Mouse (Mus musculus): ENCODE data around the gene Adamtsl1. TPM values are rescaled to one million over a fixed set of nuclear protein-coding genes. Genes with fewer than 3 reads are reported as not detected.

Gene Adamtsl1
- polyA plus RNA-seq, 1 experiment from 2014 or later, result 0.73 TPM

DNA sequence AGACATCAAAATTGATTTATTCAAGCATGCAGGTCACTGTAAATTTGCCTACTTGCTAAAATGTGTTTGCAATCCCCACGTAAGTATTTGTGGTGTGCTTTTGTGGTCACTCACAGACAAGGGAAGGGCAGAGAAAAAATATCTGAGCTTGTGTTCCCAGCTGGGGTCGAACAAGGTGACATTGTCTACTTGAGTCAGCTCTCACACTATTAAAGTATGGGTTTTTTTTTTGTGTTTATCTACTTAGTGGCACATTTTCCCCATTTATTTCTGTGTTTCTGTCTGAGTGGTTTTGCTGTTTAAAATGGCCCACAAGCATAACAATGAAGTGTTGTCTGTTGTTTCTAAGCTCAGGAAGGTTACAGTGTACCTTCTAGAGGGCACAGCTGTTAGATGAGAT is 612.7 kb downstream of the Adamtsl1 start:
- Histone ChIP-seq H3K9ac (no peak overlapping the region), H3K27ac (no peak overlapping the region), H3K4me1 (replicated peaks) (no peaks in the 10 kb centered on the region), H3K27me3 (no peaks in the 10 kb centered on the region), H3K9me3 (replicated peaks) (no peaks in the 10 kb centered on the region), H3K4me2 (no peak overlapping the region), H3K4me3 (replicated peaks) (no peak overlapping the region), H3K36me3 (no peaks in the 10 kb centered on the region)
- DNase-seq (no peak), ATAC-seq (ENCODE audit: low read depth) (no peak)
- 45% methylated on average over 2 of the region's 2 CpGs for WGBS (ENCODE audit: insufficient replicate concordance)

DNA sequence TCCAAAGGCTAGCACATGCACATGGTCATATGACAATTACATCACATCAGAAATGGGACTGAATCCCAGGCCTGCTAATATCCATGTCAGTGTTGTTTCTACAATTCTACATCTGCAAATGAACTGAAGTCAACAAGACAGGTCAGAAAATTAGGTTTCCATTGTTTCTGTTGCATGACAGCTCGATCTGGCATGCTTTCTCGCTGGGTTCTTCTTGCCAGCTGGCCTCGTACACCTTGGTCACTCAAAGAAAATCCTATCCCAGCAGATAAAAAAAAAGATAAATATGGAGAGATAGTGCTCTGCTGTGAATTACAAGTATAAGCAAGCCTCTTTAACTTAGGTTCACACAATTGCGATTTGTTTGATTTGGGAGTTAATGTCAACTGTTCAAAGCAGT is 644.6 kb downstream of the Adamtsl1 start:
- ATAC-seq (ENCODE audit: low read depth), result no peak
- 61% methylated on average over 4 of the region's 4 CpGs for WGBS (ENCODE audit: insufficient replicate concordance)
- no peaks in the 10 kb centered on the region for H3K27me3 ChIP-seq
- no peak overlapping the region for H3K9ac ChIP-seq
- DNase-seq, result no peak
- no peak overlapping the region for H3K4me2 ChIP-seq
- no peak overlapping the region for H3K27ac ChIP-seq
- H3K9me3 ChIP-seq (replicated peaks), result no peaks in the 10 kb centered on the region
- H3K4me3 ChIP-seq (replicated peaks), result no peak overlapping the region
- H3K4me1 ChIP-seq (replicated peaks), result no peaks in the 10 kb centered on the region
- no peaks in the 10 kb centered on the region for H3K36me3 ChIP-seq

DNA sequence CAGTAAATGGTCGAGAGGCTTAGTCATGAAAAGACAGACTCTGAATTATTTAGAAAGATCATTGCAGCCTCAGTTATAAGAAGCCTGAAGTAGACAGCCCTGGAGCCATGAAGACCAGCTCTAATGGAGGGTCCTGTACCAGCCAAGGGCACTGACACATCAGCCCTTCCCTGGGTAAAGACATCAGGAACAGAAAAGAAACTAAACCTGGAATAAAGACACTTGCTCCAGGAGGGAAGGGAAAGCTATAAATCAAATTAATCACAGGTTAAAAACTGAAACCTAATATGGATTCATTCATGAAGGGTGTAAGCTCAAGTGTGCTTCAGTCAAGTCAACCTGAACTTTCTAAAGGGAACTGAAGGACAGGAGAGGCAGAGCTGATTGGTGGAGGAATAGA is 645.4 kb downstream of the Adamtsl1 start:
- Histone ChIP-seq H3K9me3 (replicated peaks) (no peaks in the 10 kb centered on the region), H3K36me3 (no peaks in the 10 kb centered on the region), H3K9ac (no peak overlapping the region), H3K4me2 (no peak overlapping the region), H3K4me1 (replicated peaks) (no peaks in the 10 kb centered on the region), H3K4me3 (replicated peaks) (no peak overlapping the region), H3K27ac (no peak overlapping the region), H3K27me3 (no peaks in the 10 kb centered on the region)
- no peak for ATAC-seq (ENCODE audit: low read depth)
- 31% methylated on average over 1 of the region's 1 CpGs for WGBS (ENCODE audit: insufficient replicate concordance)
- DNase-seq, result no peak

- H3K4me2 ChIP-seq, result no peak overlapping the region
- ATAC-seq (ENCODE audit: low read depth) (no peak), DNase-seq (no peak)
- H3K4me1 ChIP-seq (replicated peaks), result no peaks in the 10 kb centered on the region
- H3K9ac ChIP-seq, result no peak overlapping the region
- H3K4me3 ChIP-seq (replicated peaks), result no peak overlapping the region
- no peaks in the 10 kb centered on the region for H3K36me3 ChIP-seq
- H3K27me3 ChIP-seq, result no peaks in the 10 kb centered on the region
- 74% methylated on average over 10 of the region's 10 CpGs for WGBS (ENCODE audit: insufficient replicate concordance)
- no peak overlapping the region for H3K27ac ChIP-seq
- no peaks in the 10 kb centered on the region for H3K9me3 ChIP-seq (replicated peaks)
These were observed 656.8 kb downstream of the Adamtsl1 start for GRCm38 (mm10) chr4:86170763-86171162.

GRCm38 (mm10) chr4:86171461-86171860 is 657.5 kb downstream of the Adamtsl1 start:
- Histone ChIP-seq H3K9ac (no peak overlapping the region), H3K4me2 (no peak overlapping the region), H3K4me1 (replicated peaks) (no peaks in the 10 kb centered on the region), H3K36me3 (no peaks in the 10 kb centered on the region), H3K27me3 (no peaks in the 10 kb centered on the region), H3K4me3 (replicated peaks) (no peak overlapping the region), H3K27ac (no peak overlapping the region), H3K9me3 (replicated peaks) (no peaks in the 10 kb centered on the region)
- DNase-seq (no peak), ATAC-seq (ENCODE audit: low read depth) (no peak)
- WGBS (ENCODE audit: insufficient replicate concordance), result 69% methylated on average over 5 of the region's 5 CpGs

DNA sequence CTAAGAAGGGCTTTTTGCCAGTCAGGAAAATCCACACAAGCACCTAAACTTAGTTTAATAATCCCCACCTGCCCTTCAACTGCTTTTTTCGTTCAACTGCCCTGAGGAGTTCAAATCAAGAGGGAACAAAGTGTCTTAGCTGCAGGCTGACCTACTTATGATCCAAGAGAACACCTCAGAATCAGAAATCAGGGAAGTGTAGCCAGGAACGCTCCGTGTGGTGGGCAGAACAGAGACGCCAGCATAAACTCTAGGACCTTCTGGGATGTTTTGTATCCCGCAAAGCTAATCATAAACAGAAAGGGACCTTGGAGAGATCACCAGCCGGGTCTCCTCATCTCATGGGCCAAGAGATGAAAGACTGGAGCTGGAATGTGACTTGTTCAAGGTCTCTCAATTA is 663.5 kb downstream of the Adamtsl1 start:
- H3K4me3 ChIP-seq (replicated peaks), result no peak overlapping the region
- H3K27ac ChIP-seq, result no peak overlapping the region
- no peak overlapping the region for H3K4me2 ChIP-seq
- H3K36me3 ChIP-seq, result no peaks in the 10 kb centered on the region
- WGBS (ENCODE audit: insufficient replicate concordance), result 68% methylated on average over 6 of the region's 6 CpGs
- H3K9ac ChIP-seq, result no peak overlapping the region
- H3K4me1 ChIP-seq (replicated peaks), result no peaks in the 10 kb centered on the region
- ATAC-seq (ENCODE audit: low read depth) (no peak), DNase-seq (no peak)
- H3K9me3 ChIP-seq (replicated peaks), result no peaks in the 10 kb centered on the region
- no peaks in the 10 kb centered on the region for H3K27me3 ChIP-seq

- H3K27ac ChIP-seq, result no peak overlapping the region
- no peaks in the 10 kb centered on the region for H3K4me1 ChIP-seq (replicated peaks)
- no peaks in the 10 kb centered on the region for H3K9me3 ChIP-seq (replicated peaks)
- 78% methylated on average over 14 of the region's 14 CpGs for WGBS (ENCODE audit: insufficient replicate concordance)
- H3K27me3 ChIP-seq, result no peaks in the 10 kb centered on the region
- no peak overlapping the region for H3K9ac ChIP-seq
- no peak for ATAC-seq (ENCODE audit: low read depth)
- DNase-seq, result no peak
- H3K4me2 ChIP-seq, result no peak overlapping the region
- H3K4me3 ChIP-seq (replicated peaks), result no peak overlapping the region
- no peaks in the 10 kb centered on the region for H3K36me3 ChIP-seq
These were observed 664.1 kb downstream of the Adamtsl1 start for GRCm38 (mm10) chr4:86178116-86178515.

GRCm38 (mm10) chr4:86183701-86184173 is 669.8 kb downstream of the Adamtsl1 start:
- Histone ChIP-seq H3K27me3 (no peaks in the 10 kb centered on the region), H3K9ac (no peak overlapping the region), H3K4me1 (replicated peaks) (no peaks in the 10 kb centered on the region), H3K27ac (no peak overlapping the region), H3K4me2 (no peak overlapping the region), H3K9me3 (replicated peaks) (no peaks in the 10 kb centered on the region), H3K4me3 (replicated peaks) (no peak overlapping the region), H3K36me3 (no peaks in the 10 kb centered on the region)
- ATAC-seq (ENCODE audit: low read depth) (no peak), DNase-seq (no peak)
- 35% methylated on average over 1 of the region's 1 CpGs for WGBS (ENCODE audit: insufficient replicate concordance)

GRCm38 (mm10) chr4:86189853-86190252 is 675.9 kb downstream of the Adamtsl1 start:
- no peak for DNase-seq
- no peaks in the 10 kb centered on the region for H3K9me3 ChIP-seq (replicated peaks)
- H3K4me2 ChIP-seq, result no peak overlapping the region
- no peak overlapping the region for H3K4me3 ChIP-seq (replicated peaks)
- no peak overlapping the region for H3K9ac ChIP-seq
- no peaks in the 10 kb centered on the region for H3K27me3 ChIP-seq
- no peak overlapping the region for H3K27ac ChIP-seq
- 59% methylated on average over 2 of the region's 2 CpGs for WGBS (ENCODE audit: insufficient replicate concordance)
- no peak for ATAC-seq (ENCODE audit: low read depth)
- no peaks in the 10 kb centered on the region for H3K4me1 ChIP-seq (replicated peaks)
- H3K36me3 ChIP-seq, result no peaks in the 10 kb centered on the region

DNA sequence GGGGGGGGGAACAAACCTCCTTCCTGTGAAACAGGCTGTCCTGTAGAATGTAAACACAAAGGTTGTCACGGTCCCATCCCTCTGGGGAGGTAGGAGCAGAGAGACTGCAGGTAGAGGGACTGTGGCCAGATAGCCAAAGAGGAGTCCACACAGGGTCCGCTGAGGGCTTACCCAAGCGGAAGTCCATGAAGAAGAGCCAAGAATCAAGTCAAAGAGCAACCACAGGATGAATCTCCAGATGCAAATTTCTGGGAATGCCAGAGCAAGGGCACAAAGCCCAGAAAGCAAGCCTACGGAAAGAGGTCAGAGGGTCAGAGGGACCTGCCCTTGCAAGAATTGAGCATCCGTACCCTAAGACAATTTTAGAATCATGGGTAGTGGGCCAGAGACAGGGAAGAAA is 677.2 kb downstream of the Adamtsl1 start:
- ATAC-seq (ENCODE audit: low read depth) (no peak), DNase-seq (no peak)
- Histone ChIP-seq H3K4me3 (replicated peaks) (no peak overlapping the region), H3K36me3 (no peaks in the 10 kb centered on the region), H3K4me1 (replicated peaks) (no peaks in the 10 kb centered on the region), H3K27ac (no peak overlapping the region), H3K27me3 (no peaks in the 10 kb centered on the region), H3K9ac (no peak overlapping the region), H3K4me2 (no peak overlapping the region), H3K9me3 (replicated peaks) (no peaks in the 10 kb centered on the region)
- 67% methylated on average over 5 of the region's 5 CpGs for WGBS (ENCODE audit: insufficient replicate concordance)

DNA sequence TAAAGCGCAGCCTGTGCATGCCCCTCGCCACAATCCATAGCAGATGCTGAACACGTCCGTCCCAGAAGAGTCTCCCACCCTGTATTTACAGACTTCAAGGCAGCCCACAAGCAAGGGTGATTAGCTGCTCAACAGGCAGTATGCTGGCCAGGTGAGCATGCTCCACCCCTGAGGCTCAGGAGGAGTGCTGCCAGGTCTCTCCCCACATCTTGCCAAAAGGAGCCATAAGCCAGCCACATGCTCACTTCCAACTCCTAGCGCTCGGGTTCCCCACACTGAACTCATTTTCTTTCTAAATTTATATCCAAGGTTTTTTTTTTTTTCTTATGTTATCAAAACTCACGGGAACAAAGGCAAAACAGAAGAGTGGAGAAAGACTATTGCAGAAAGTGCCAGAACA is 687.8 kb downstream of the Adamtsl1 start:
- H3K4me2 ChIP-seq, result no peak overlapping the region
- no peak overlapping the region for H3K4me3 ChIP-seq (replicated peaks)
- ATAC-seq (ENCODE audit: low read depth) (no peak), DNase-seq (no peak)
- no peak overlapping the region for H3K9ac ChIP-seq
- no peaks in the 10 kb centered on the region for H3K4me1 ChIP-seq (replicated peaks)
- no peak overlapping the region for H3K27ac ChIP-seq
- 69% methylated on average over 7 of the region's 7 CpGs for WGBS (ENCODE audit: insufficient replicate concordance)
- no peaks in the 10 kb centered on the region for H3K36me3 ChIP-seq
- H3K9me3 ChIP-seq (replicated peaks), result no peaks in the 10 kb centered on the region
- H3K27me3 ChIP-seq, result no peaks in the 10 kb centered on the region

DNA sequence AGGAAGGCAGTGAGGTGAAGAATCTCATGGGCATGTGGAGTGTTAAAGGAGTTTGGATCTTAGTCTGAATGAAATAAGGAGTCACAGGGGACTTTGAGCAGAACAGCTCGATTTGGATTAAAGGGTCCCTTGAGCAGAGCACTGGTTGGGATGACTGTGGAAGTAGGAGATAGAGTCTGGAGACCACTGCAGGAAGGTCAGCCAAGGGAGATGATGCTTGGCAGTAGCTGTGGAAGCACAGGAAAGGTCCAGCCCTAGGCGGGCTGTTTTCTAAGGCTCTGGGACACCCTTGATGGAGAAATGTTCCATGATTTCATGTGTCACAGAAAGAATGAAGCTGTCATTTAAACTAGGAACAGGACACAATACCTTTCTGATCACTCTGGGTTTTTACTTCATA is 689.3 kb downstream of the Adamtsl1 start:
- Histone ChIP-seq H3K9me3 (replicated peaks) (no peaks in the 10 kb centered on the region), H3K4me2 (no peak overlapping the region), H3K9ac (no peak overlapping the region), H3K27me3 (no peaks in the 10 kb centered on the region), H3K4me1 (replicated peaks) (no peaks in the 10 kb centered on the region), H3K4me3 (replicated peaks) (no peak overlapping the region), H3K36me3 (no peaks in the 10 kb centered on the region), H3K27ac (no peak overlapping the region)
- 50% methylated on average over 2 of the region's 2 CpGs for WGBS (ENCODE audit: insufficient replicate concordance)
- DNase-seq, result no peak
- ATAC-seq (ENCODE audit: low read depth), result no peak
